Mouse (Mus musculus): ENCODE results near the gene Pitpnm1. TPM values are rescaled to one million over a fixed set of nuclear protein-coding genes. Genes with fewer than 3 reads are reported as not detected.

Gene Pitpnm1
- total and polyA plus RNA-seq, 2 experiments from 2014 or later: 82.9 to 127 TPM

GRCm38 (mm10) chr19:4163543-4163887, 63.7 kb downstream of the Pitpnm1 start:
- peak overlapping the region; percentile 71 for H3K9ac ChIP-seq
- H3K4me2 ChIP-seq (ENCODE audit: low read depth): peak overlapping the region; percentile 96
- DNase-seq (no peak), ATAC-seq (no peak; the same call in 1 of the 2 replicates)
- H3K36me3 ChIP-seq (ENCODE audit: insufficient read depth): peaks cover 26% of the 10 kb centered on the region
- 32% methylated on average over 4 of the region's 4 CpGs for WGBS
- peaks cover 11% of the 10 kb centered on the region for H3K4me1 ChIP-seq (ENCODE audit: insufficient read depth)
- no peaks in the 10 kb centered on the region for H3K9me3 ChIP-seq (ENCODE audit: low read length)
- H3K4me3 ChIP-seq (ENCODE audit: low read depth, low read length): peak overlapping the region; percentile 57
- H3K27me3 ChIP-seq (ENCODE audit: insufficient read depth, low read length): no peaks in the 10 kb centered on the region
- no peak for TF ChIP-seq CTCF (IDR thresholded peaks at IDR 0.05; ENCODE audit: low read depth)
- H3K27ac ChIP-seq (ENCODE audit: low read depth, low read length): peak overlapping the region; percentile 84

Other genes with a start within 250 kb of the Pitpnm1 start
Only the 30 nearest of the 34 such genes appear.
- gene Aldh3b1, start 170.2 kb upstream of the Pitpnm1 start, total RNA-seq (2014; rRNA removed): 1.7 and 4.2 TPM in 2 replicates
- 3.6 and 4.1 TPM in 2 replicates for gene Aldh3b1, start 170.2 kb upstream of the Pitpnm1 start, polyA plus RNA-seq (2015; fragmentation: Nextera tagmentation; extraction: Ambion mirVana)
- gene Unc93b1, start 164.8 kb upstream of the Pitpnm1 start, total RNA-seq (2014; rRNA removed): 8.6 and 10.8 TPM in 2 replicates
- 10.6 and 13.2 TPM in 2 replicates for gene Unc93b1, start 164.8 kb upstream of the Pitpnm1 start, polyA plus RNA-seq (2015; fragmentation: Nextera tagmentation; extraction: Ambion mirVana)
- not detected in 2 replicates for gene Aldh3b3, start 141.4 kb upstream of the Pitpnm1 start, total RNA-seq (2014; rRNA removed)
- not detected in 2 replicates for gene Aldh3b3, start 141.4 kb upstream of the Pitpnm1 start, polyA plus RNA-seq (2015; fragmentation: Nextera tagmentation; extraction: Ambion mirVana)
- gene Aldh3b2, start 127.7 kb upstream of the Pitpnm1 start, total RNA-seq (2014; rRNA removed): 1.5 and 2.7 TPM in 2 replicates
- gene Aldh3b2, start 127.7 kb upstream of the Pitpnm1 start, polyA plus RNA-seq (2015; fragmentation: Nextera tagmentation; extraction: Ambion mirVana): 1.8 and 1.9 TPM in 2 replicates
- gene Acy3, start 113.4 kb upstream of the Pitpnm1 start, total RNA-seq (2014; rRNA removed): 2.2 and 2.5 TPM in 2 replicates
- 2.2 and 2.8 TPM in 2 replicates for gene Acy3, start 113.4 kb upstream of the Pitpnm1 start, polyA plus RNA-seq (2015; fragmentation: Nextera tagmentation; extraction: Ambion mirVana)
- gene Tbx10, start 107.2 kb upstream of the Pitpnm1 start, total RNA-seq (2014; rRNA removed): not detected in 2 replicates
- gene Tbx10, start 107.2 kb upstream of the Pitpnm1 start, polyA plus RNA-seq (2015; fragmentation: Nextera tagmentation; extraction: Ambion mirVana): not detected in 2 replicates
- gene Nudt8, start 99.4 kb upstream of the Pitpnm1 start, total RNA-seq (2014; rRNA removed): 26.7 and 30.8 TPM in 2 replicates
- gene Nudt8, start 99.4 kb upstream of the Pitpnm1 start, polyA plus RNA-seq (2015; fragmentation: Nextera tagmentation; extraction: Ambion mirVana): 36.3 and 40.4 TPM in 2 replicates
- 7.8 and 8.5 TPM in 2 replicates for gene Gm49405, start 99.4 kb upstream of the Pitpnm1 start, total RNA-seq (2014; rRNA removed)
- 2.1 and 2.6 TPM in 2 replicates for gene Gm49405, start 99.4 kb upstream of the Pitpnm1 start, polyA plus RNA-seq (2015; fragmentation: Nextera tagmentation; extraction: Ambion mirVana)
- gene Doc2g, start 96.7 kb upstream of the Pitpnm1 start, total RNA-seq (2014; rRNA removed): 16.0 and 17.8 TPM in 2 replicates
- 5.7 and 6.3 TPM in 2 replicates for gene Doc2g, start 96.7 kb upstream of the Pitpnm1 start, polyA plus RNA-seq (2015; fragmentation: Nextera tagmentation; extraction: Ambion mirVana)
- 250 and 281 TPM in 2 replicates for gene Ndufv1, start 87.2 kb upstream of the Pitpnm1 start, total RNA-seq (2014; rRNA removed)
- gene Ndufv1, start 87.2 kb upstream of the Pitpnm1 start, polyA plus RNA-seq (2015; fragmentation: Nextera tagmentation; extraction: Ambion mirVana): 268 TPM in 2 replicates
- gene Gstp1, start 62.0 kb upstream of the Pitpnm1 start, total RNA-seq (2014; rRNA removed): 245 and 296 TPM in 2 replicates
- 619 and 642 TPM in 2 replicates for gene Gstp1, start 62.0 kb upstream of the Pitpnm1 start, polyA plus RNA-seq (2015; fragmentation: Nextera tagmentation; extraction: Ambion mirVana)
- gene Gstp2, start 54.0 kb upstream of the Pitpnm1 start, total RNA-seq (2014; rRNA removed): 2.7 TPM in 1 of 2 replicates, not detected in the other
- gene Gstp2, start 54.0 kb upstream of the Pitpnm1 start, polyA plus RNA-seq (2015; fragmentation: Nextera tagmentation; extraction: Ambion mirVana): 0.54 and 2.5 TPM in 2 replicates
- gene Gstp3, start 40.4 kb upstream of the Pitpnm1 start, total RNA-seq (2014; rRNA removed): not detected in 2 replicates
- gene Gstp3, start 40.4 kb upstream of the Pitpnm1 start, polyA plus RNA-seq (2015; fragmentation: Nextera tagmentation; extraction: Ambion mirVana): not detected in 2 replicates
- gene Cabp2, start 18.4 kb upstream of the Pitpnm1 start, total RNA-seq (2014; rRNA removed): not detected in 2 replicates
- not detected in 2 replicates for gene Cabp2, start 18.4 kb upstream of the Pitpnm1 start, polyA plus RNA-seq (2015; fragmentation: Nextera tagmentation; extraction: Ambion mirVana)
- 34.4 and 35.4 TPM in 2 replicates for gene Cdk2ap2, start 2.8 kb upstream of the Pitpnm1 start, total RNA-seq (2014; rRNA removed)
- 59.9 and 65.4 TPM in 2 replicates for gene Cdk2ap2, start 2.8 kb upstream of the Pitpnm1 start, polyA plus RNA-seq (2015; fragmentation: Nextera tagmentation; extraction: Ambion mirVana)
- 25.8 and 33.9 TPM in 2 replicates for gene Aip, start 25.9 kb downstream of the Pitpnm1 start, total RNA-seq (2014; rRNA removed)
- gene Aip, start 25.9 kb downstream of the Pitpnm1 start, polyA plus RNA-seq (2015; fragmentation: Nextera tagmentation; extraction: Ambion mirVana): 85.7 and 86.2 TPM in 2 replicates
- gene Gpr152, start 39.8 kb downstream of the Pitpnm1 start, total RNA-seq (2014; rRNA removed): 0.19 and 0.23 TPM in 2 replicates
- not detected in 2 replicates for gene Gpr152, start 39.8 kb downstream of the Pitpnm1 start, polyA plus RNA-seq (2015; fragmentation: Nextera tagmentation; extraction: Ambion mirVana)
- gene Cabp4, start 44.0 kb downstream of the Pitpnm1 start, total RNA-seq (2014; rRNA removed): not detected in 2 replicates
- 0.06 and 0.08 TPM in 2 replicates for gene Cabp4, start 44.0 kb downstream of the Pitpnm1 start, polyA plus RNA-seq (2015; fragmentation: Nextera tagmentation; extraction: Ambion mirVana)
- gene Coro1b, start 48.6 kb downstream of the Pitpnm1 start, total RNA-seq (2014; rRNA removed): 128 and 182 TPM in 2 replicates
- 106 and 112 TPM in 2 replicates for gene Coro1b, start 48.6 kb downstream of the Pitpnm1 start, polyA plus RNA-seq (2015; fragmentation: Nextera tagmentation; extraction: Ambion mirVana)
- 0.77 and 1.2 TPM in 2 replicates for gene Ptprcap, start 53.6 kb downstream of the Pitpnm1 start, total RNA-seq (2014; rRNA removed)
- gene Ptprcap, start 53.6 kb downstream of the Pitpnm1 start, polyA plus RNA-seq (2015; fragmentation: Nextera tagmentation; extraction: Ambion mirVana): 0.48 and 0.59 TPM in 2 replicates
- 23.5 and 33.5 TPM in 2 replicates for gene Rps6kb2, start 63.4 kb downstream of the Pitpnm1 start, total RNA-seq (2014; rRNA removed)
- 51.9 and 55.5 TPM in 2 replicates for gene Rps6kb2, start 63.4 kb downstream of the Pitpnm1 start, polyA plus RNA-seq (2015; fragmentation: Nextera tagmentation; extraction: Ambion mirVana)
- 4.1 and 4.4 TPM in 2 replicates for gene Carns1, start 75.5 kb downstream of the Pitpnm1 start, total RNA-seq (2014; rRNA removed)
- gene Carns1, start 75.5 kb downstream of the Pitpnm1 start, polyA plus RNA-seq (2015; fragmentation: Nextera tagmentation; extraction: Ambion mirVana): 3.1 and 4.7 TPM in 2 replicates
- gene Tbc1d10c, start 91.3 kb downstream of the Pitpnm1 start, total RNA-seq (2014; rRNA removed): 1.5 and 2.9 TPM in 2 replicates
- 1.3 and 1.5 TPM in 2 replicates for gene Tbc1d10c, start 91.3 kb downstream of the Pitpnm1 start, polyA plus RNA-seq (2015; fragmentation: Nextera tagmentation; extraction: Ambion mirVana)
- 480 and 509 TPM in 2 replicates for gene Ppp1ca, start 92.1 kb downstream of the Pitpnm1 start, total RNA-seq (2014; rRNA removed)
- 551 and 589 TPM in 2 replicates for gene Ppp1ca, start 92.1 kb downstream of the Pitpnm1 start, polyA plus RNA-seq (2015; fragmentation: Nextera tagmentation; extraction: Ambion mirVana)
- gene Rad9a, start 101.7 kb downstream of the Pitpnm1 start, total RNA-seq (2014; rRNA removed): 11.8 and 16.4 TPM in 2 replicates
- gene Rad9a, start 101.7 kb downstream of the Pitpnm1 start, polyA plus RNA-seq (2015; fragmentation: Nextera tagmentation; extraction: Ambion mirVana): 15.9 and 16.5 TPM in 2 replicates
- 0.38 and 1.2 TPM in 2 replicates for gene Clcf1, start 114.2 kb downstream of the Pitpnm1 start, total RNA-seq (2014; rRNA removed)
- 0.29 and 0.41 TPM in 2 replicates for gene Clcf1, start 114.2 kb downstream of the Pitpnm1 start, polyA plus RNA-seq (2015; fragmentation: Nextera tagmentation; extraction: Ambion mirVana)
- gene AC109138.7, start 114.4 kb downstream of the Pitpnm1 start, total RNA-seq (2014; rRNA removed): not detected in 2 replicates
- gene AC109138.7, start 114.4 kb downstream of the Pitpnm1 start, polyA plus RNA-seq (2015; fragmentation: Nextera tagmentation; extraction: Ambion mirVana): not detected in 2 replicates
- 18.8 and 21.2 TPM in 2 replicates for gene Pold4, start 131.9 kb downstream of the Pitpnm1 start, total RNA-seq (2014; rRNA removed)
- 21.8 and 23.4 TPM in 2 replicates for gene Pold4, start 131.9 kb downstream of the Pitpnm1 start, polyA plus RNA-seq (2015; fragmentation: Nextera tagmentation; extraction: Ambion mirVana)
- 35.9 and 41.5 TPM in 2 replicates for gene Ssh3, start 169.2 kb downstream of the Pitpnm1 start, total RNA-seq (2014; rRNA removed)
- gene Ssh3, start 169.2 kb downstream of the Pitpnm1 start, polyA plus RNA-seq (2015; fragmentation: Nextera tagmentation; extraction: Ambion mirVana): 6.4 and 9.1 TPM in 2 replicates
- gene Ankrd13d, start 183.1 kb downstream of the Pitpnm1 start, total RNA-seq (2014; rRNA removed): 76.6 and 87.3 TPM in 2 replicates
- 48.7 and 55.2 TPM in 2 replicates for gene Ankrd13d, start 183.1 kb downstream of the Pitpnm1 start, polyA plus RNA-seq (2015; fragmentation: Nextera tagmentation; extraction: Ambion mirVana)